Mouse (Mus musculus) cerebellum, adult 2 months (tissue): ENCODE data around the gene Fbxl17. TPM values are rescaled to one million over a fixed set of nuclear protein-coding genes. Genes with fewer than 3 reads are reported as not detected.

Experiments used
- DNase-seq, 2 experiments: peaks; one replicate each; pipeline ENCODE4 v3.0.0; 2021
- H3K27ac ChIP-seq: fragments of 200-500 bp; 2 replicates; pipeline ENCODE4 v1.5.1; 2012; ENCODE audit warnings: low read length, control low read depth, inconsistent platforms; ENCODE audit not compliant: insufficient read depth
- H3K27me3 ChIP-seq: fragments of 200-500 bp; 2 replicates; pipeline ENCODE4 v1.6.1; 2012; ENCODE audit warnings: inconsistent platforms, mild to moderate bottlenecking, low read length, moderate library complexity; ENCODE audit not compliant: control insufficient read depth, insufficient read depth
- H3K4me1 ChIP-seq: fragments of 200-500 bp; 2 replicates; pipeline ENCODE4 v1.6.1; 2011; ENCODE audit warnings: low read length; ENCODE audit not compliant: control insufficient read depth, insufficient read depth
- H3K4me3 ChIP-seq: fragments of 200-500 bp; replicated peaks from 2 replicates; pipeline ENCODE3; 2011; ENCODE audit warnings: mild to moderate bottlenecking, low read depth, low read length, control low read depth; ENCODE audit not compliant: insufficient read depth
- CTCF ChIP-seq: fragments of 200-500 bp; IDR thresholded peaks from 2 replicates; pipeline ENCODE4 v1.5.1; 2011; ENCODE audit warnings: low read depth, mild to moderate bottlenecking, control low read depth, low read length, moderate library complexity, borderline replicate concordance; ENCODE audit not compliant: insufficient read depth
- POLR2A ChIP-seq: fragments of 200-500 bp; IDR thresholded peaks from 2 replicates; pipeline ENCODE4 v1.6.1; 2011; ENCODE audit warnings: low read length, control low read depth, borderline replicate concordance; ENCODE audit not compliant: insufficient read depth
- WGBS: fragments of 180-500 bp; shearing (Covaris S2); methylation state at CpG from one replicate; pipeline ENCODE4 v1.1.7; 2018; 5-methylcytosine and 5-hydroxymethylcytosine counted together
- polyA plus RNA-seq: library from polyadenylated mRNA; depleted of rRNA; stranded (reverse); fragments of >200 nt; gene quantifications from 2 replicates; pipeline ENCODE4 v1.2.3, GENCODE M21; 2012

Gene Fbxl17
- polyA plus RNA-seq, 1 experiment, result 21.5 TPM

DNA sequence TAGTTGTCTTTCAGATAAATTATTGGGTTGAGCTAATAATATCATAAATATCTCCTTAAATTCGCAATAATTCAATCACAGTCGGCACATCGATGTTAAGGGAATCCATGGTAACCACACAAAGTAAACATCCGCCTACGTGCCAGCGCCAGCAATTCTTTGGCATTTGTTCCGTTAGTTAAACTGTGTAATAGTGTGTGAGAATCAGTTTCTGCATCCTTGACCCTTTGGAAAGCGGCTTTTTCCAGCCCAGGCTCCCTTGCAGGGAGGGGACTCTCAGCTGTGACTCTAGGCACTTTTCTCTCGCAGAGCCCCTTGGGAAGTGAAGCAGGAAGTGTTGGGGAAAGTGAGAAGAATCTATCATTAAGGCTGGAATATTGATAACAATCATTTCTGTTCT lies 314.3 kb downstream of the Fbxl17 start:
- Histone ChIP-seq H3K27ac (no peak overlapping the region), H3K27me3 (no peaks in the 10 kb centered on the region), H3K4me3 (no peak overlapping the region), H3K4me1 (no peaks in the 10 kb centered on the region)
- TF ChIP-seq POLR2A (no peak), CTCF (no peak)
- 39% methylated on average over 9 of the region's 9 CpGs for WGBS
- no peak for DNase-seq

GRCm38 (mm10) chr17:63184844-63185504 lies 314.8 kb downstream of the Fbxl17 start:
- Histone ChIP-seq H3K4me1 (no peaks in the 10 kb centered on the region), H3K27me3 (no peaks in the 10 kb centered on the region), H3K27ac (no peak overlapping the region), H3K4me3 (no peak overlapping the region)
- TF ChIP-seq POLR2A (no peak), CTCF (no peak)
- 78% methylated on average over 10 of the region's 10 CpGs for WGBS
- no peak for DNase-seq

DNA sequence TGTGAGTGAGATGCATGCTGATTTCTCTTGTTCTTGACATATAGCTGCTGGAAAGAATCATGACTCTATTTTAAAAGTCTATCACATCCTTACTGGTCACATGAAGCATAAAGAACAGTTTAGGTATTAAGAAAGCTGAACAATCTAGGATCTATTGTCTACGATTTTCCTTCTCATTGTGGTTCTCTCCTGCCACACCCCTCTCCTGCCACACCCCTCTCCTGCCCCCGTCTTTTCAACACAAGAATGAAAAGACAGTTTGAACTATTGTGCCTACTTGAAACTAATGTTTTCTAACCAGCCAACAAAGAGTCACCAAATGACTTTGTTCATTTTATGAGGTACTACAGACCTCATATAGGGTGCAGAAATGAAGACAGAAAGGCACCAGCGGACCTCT lies 316.4 kb downstream of the Fbxl17 start:
- H3K4me1 ChIP-seq, result no peaks in the 10 kb centered on the region; the same call in 1 of the 2 replicates
- no peaks in the 10 kb centered on the region for H3K27me3 ChIP-seq
- no peak overlapping the region for H3K4me3 ChIP-seq
- TF ChIP-seq POLR2A (no peak), CTCF (no peak)
- no peak overlapping the region for H3K27ac ChIP-seq
- WGBS, result 94% methylated on average over 3 of the region's 3 CpGs
- no peak for DNase-seq

- no peak overlapping the region for H3K4me3 ChIP-seq
- H3K27me3 ChIP-seq, result no peaks in the 10 kb centered on the region
- TF ChIP-seq POLR2A, result no peak
- TF ChIP-seq CTCF, result no peak
- H3K4me1 ChIP-seq, result no peaks in the 10 kb centered on the region; the same call in 1 of the 2 replicates
- no peak overlapping the region for H3K27ac ChIP-seq
- 88% methylated on average over 5 of the region's 5 CpGs for WGBS
- no peak for DNase-seq
Observed at GRCm38 (mm10) chr17:63181661-63182060, 318.2 kb downstream of the Fbxl17 start.

DNA sequence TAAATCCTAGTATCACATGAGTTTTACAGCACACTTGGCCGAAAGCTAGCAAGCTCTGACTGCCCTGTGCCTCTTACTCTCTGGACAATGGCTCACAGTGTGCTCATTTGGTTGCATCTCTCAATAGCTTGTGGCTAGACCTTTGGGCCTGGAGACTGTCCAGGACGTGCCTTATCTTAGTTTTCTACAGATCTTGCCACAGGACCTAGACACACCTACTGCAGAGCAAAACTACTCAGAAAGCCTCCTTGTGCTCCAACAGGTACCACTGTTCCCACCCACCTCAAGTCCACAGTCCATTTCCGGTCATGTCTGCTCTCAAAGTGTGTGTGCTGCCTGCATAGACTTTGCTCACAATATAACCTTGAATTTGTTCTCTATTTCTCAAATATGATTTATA lies 319.8 kb downstream of the Fbxl17 start:
- no peaks in the 10 kb centered on the region; the same call in 1 of the 2 replicates for H3K4me1 ChIP-seq
- WGBS, result 93% methylated on average over 3 of the region's 3 CpGs
- no peak overlapping the region for H3K4me3 ChIP-seq
- no peak overlapping the region for H3K27ac ChIP-seq
- no peak for DNase-seq
- TF ChIP-seq CTCF (no peak), POLR2A (no peak)
- H3K27me3 ChIP-seq, result no peaks in the 10 kb centered on the region

DNA sequence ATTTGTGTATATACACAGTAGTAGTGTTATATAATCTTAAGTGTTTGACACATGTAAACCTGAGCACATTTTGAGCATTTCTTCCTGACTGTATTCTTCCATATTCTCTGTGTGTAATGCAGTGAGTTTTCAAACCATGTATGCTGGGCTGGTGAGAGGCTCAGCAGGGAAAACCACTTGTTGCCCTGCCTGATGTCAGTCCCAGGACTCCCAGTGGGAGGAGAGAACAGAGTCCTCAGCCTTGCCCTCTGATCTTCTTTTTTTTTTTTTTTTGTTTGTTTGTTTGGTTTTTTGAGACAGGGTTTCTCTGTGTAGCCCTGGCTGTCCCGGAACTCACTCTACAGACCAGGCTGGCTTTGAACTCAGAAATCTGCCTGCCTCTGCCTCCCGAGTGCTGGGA lies 321.5 kb downstream of the Fbxl17 start:
- DNase-seq, result no peak
- no peaks in the 10 kb centered on the region for H3K27me3 ChIP-seq
- H3K4me3 ChIP-seq, result no peak overlapping the region
- 93% methylated on average over 2 of the region's 2 CpGs for WGBS
- no peaks in the 10 kb centered on the region; the same call in 1 of the 2 replicates for H3K4me1 ChIP-seq
- no peak overlapping the region for H3K27ac ChIP-seq
- TF ChIP-seq POLR2A (no peak), CTCF (no peak)

DNA sequence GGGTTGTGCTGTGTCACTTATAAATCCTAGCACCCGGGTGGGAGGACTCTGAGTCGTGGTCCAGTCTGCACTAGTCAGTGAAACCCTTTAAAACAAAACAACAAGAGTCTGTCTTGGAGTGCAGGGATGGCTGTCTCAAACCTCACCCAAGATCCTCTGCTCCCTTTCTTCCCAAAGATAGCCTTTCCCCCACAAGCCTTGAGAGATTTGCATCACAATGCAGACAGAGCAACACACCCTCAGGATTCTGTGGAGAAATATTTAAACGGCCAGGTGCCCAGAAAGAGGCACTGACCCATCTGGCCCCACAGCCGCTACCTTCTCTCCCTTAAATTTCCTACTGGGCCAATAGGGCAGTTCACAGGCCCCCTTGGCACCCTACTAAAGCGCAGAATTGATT lies 323.4 kb downstream of the Fbxl17 start:
- WGBS, result 71% methylated on average over 5 of the region's 5 CpGs
- H3K4me3 ChIP-seq, result no peak overlapping the region
- H3K27ac ChIP-seq, result no peak overlapping the region
- TF ChIP-seq POLR2A (no peak), CTCF (no peak)
- no peaks in the 10 kb centered on the region; the same call in 1 of the 2 replicates for H3K4me1 ChIP-seq
- no peaks in the 10 kb centered on the region for H3K27me3 ChIP-seq
- DNase-seq, result no peak

GRCm38 (mm10) chr17:63172697-63173096 lies 327.1 kb downstream of the Fbxl17 start:
- no peak for DNase-seq
- TF ChIP-seq CTCF, result no peak
- TF ChIP-seq POLR2A, result no peak
- 94% methylated on average over 1 of the region's 1 CpGs for WGBS

More at GRCm38 (mm10) chr17:63172697-63173096, 327.1 kb downstream of the Fbxl17 start:
- Histone ChIP-seq H3K27me3 (no peaks in the 10 kb centered on the region), H3K4me3 (no peak overlapping the region), H3K4me1 (no peaks in the 10 kb centered on the region), H3K27ac (no peak overlapping the region)
